Mouse (Mus musculus) embryonic facial prominence, embryonic 12.5 days (tissue): Measurements from ENCODE around the gene Mtfr1l. TPM values are rescaled to one million over a fixed set of nuclear protein-coding genes. Genes with fewer than 3 reads are reported as not detected.
A peak's percentile ranks its signal among the peaks of the same experiment; 100 is the strongest.
"Not testable (repeated sequence)": the region's sequence is repeated elsewhere in the genome, so short reads cannot be mapped to it uniquely, and the experiment has no call there.

Experiments used
- ATAC-seq: fragments of 200-750 bp; cut with Nextera tagmentation; 2 replicates; pipeline ENCODE4 v1.8.0; 2017; ENCODE audit not compliant: insufficient number of reproducible peaks, insufficient read depth, low FRiP score, low TSS enrichment
- H3K27ac ChIP-seq: fragments of 300-500 bp; sonication (generic); 2 replicates; pipeline ENCODE4 v1.5.1; 2016; ENCODE audit warnings: mild to moderate bottlenecking
- H3K27me3 ChIP-seq: fragments of 300-500 bp; sonication (generic); 2 replicates; pipeline ENCODE4 v1.6.1; 2016; ENCODE audit warnings: mild to moderate bottlenecking, moderate library complexity
- H3K36me3 ChIP-seq: fragments of 300-500 bp; sonication (generic); 2 replicates; pipeline ENCODE4 v1.6.1; 2016; ENCODE audit warnings: mild to moderate bottlenecking
- H3K4me1 ChIP-seq: fragments of 300-500 bp; sonication (generic); 2 replicates; pipeline ENCODE4 v1.6.1; 2016
- H3K4me2 ChIP-seq: fragments of 300-500 bp; sonication (generic); replicated peaks from 2 replicates; pipeline ENCODE4 v1.6.1; 2016; ENCODE audit warnings: mild to moderate bottlenecking, moderate library complexity
- H3K4me3 ChIP-seq: fragments of 300-500 bp; sonication (generic); 2 replicates; pipeline ENCODE4 v1.5.1; 2016; ENCODE audit warnings: mild to moderate bottlenecking
- H3K9ac ChIP-seq: fragments of 300-500 bp; sonication (generic); 2 replicates; pipeline ENCODE4 v1.6.1; 2016; ENCODE audit warnings: mild to moderate bottlenecking, moderate library complexity
- H3K9me3 ChIP-seq: fragments of 300-500 bp; sonication (generic); 2 replicates; pipeline ENCODE4 v1.6.1; 2016; ENCODE audit warnings: mild to moderate bottlenecking, moderate library complexity
- WGBS: fragments of 180-500 bp; shearing (Covaris S2); methylation state at CpG from one replicate; pipeline ENCODE4 v1.1.7; 2016; 5-methylcytosine and 5-hydroxymethylcytosine counted together
- polyA plus RNA-seq: library from polyadenylated mRNA; unstranded; fragments of >200 nt; fragmentation: Nextera tagmentation; extraction: Ambion mirVana; gene quantifications from 2 replicates; pipeline ENCODE4 v1.2.1, GENCODE M21; 2016

Mtfr1l gene
- polyA plus RNA-seq, 1 experiment from 2014 or later: 139 TPM

DNA sequence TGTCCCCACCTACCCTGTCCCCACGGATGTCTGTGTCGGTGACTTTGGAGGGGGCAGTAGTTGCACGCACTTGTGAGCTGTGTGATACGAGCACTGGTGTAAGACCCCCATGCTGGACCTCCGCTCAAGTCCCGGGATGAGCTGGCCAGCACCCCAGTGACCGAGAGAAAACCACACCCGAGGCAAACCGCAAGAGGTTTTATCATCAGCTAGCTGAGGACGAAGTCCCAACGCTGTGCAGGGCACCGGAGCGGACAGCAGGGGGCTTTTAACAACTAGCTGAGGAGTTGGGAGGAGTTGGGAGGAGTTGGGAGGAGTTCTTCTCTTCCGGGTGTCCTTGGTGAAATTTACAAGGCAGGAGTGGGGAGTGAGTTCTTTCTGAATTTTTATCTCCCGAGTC, 22.4 kb downstream of the Mtfr1l start:
- WGBS: 33% methylated on average over 15 of the region's 15 CpGs
- no peak overlapping the region for H3K9ac ChIP-seq
- ATAC-seq: 0 out of 2 replicates have a peak, but pooled peaks have one; percentile 18
- no peaks in the 10 kb centered on the region for H3K36me3 ChIP-seq
- H3K27me3 ChIP-seq: no peaks in the 10 kb centered on the region
- H3K9me3 ChIP-seq: no peaks in the 10 kb centered on the region
- H3K4me1 ChIP-seq: peaks cover 19% of the 10 kb centered on the region
- H3K4me2 ChIP-seq: peak overlapping the region; percentile 42
- H3K27ac ChIP-seq: no peak overlapping the region
- H3K4me3 ChIP-seq: 0 out of 2 replicates have a peak overlapping the region, but pooled peaks have one; percentile 13

DNA sequence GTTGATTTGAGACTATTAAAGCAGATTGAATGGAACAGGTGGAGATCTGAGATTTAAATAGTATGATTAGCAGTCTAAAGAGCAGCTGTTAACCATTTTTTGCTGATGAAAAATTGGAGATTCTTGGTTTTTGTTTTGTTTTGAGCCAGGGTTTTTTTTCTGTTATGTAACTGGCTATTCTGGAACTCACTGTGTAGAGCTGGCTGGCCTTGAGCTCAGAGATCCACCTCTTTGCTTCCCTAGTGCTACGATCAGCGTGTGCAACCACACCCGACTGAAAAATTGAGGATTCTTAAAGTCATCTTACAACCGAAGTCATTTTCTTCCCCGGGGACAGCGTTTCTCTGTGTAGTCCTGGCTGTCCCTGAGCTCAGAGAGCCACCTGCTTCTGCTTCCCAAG, 23.5 kb downstream of the Mtfr1l start:
- H3K27ac ChIP-seq: no peak overlapping the region
- peak overlapping the region; percentile 90 for H3K4me2 ChIP-seq
- peak overlapping the region; percentile 60 for H3K4me3 ChIP-seq
- peak overlapping the region; percentile 67 for H3K9ac ChIP-seq
- ATAC-seq: no peak
- H3K27me3 ChIP-seq: no peaks in the 10 kb centered on the region
- H3K4me1 ChIP-seq: peaks cover 19% of the 10 kb centered on the region
- WGBS: 75% methylated on average over 6 of the region's 6 CpGs
- H3K9me3 ChIP-seq: no peaks in the 10 kb centered on the region
- H3K36me3 ChIP-seq: no peaks in the 10 kb centered on the region

DNA sequence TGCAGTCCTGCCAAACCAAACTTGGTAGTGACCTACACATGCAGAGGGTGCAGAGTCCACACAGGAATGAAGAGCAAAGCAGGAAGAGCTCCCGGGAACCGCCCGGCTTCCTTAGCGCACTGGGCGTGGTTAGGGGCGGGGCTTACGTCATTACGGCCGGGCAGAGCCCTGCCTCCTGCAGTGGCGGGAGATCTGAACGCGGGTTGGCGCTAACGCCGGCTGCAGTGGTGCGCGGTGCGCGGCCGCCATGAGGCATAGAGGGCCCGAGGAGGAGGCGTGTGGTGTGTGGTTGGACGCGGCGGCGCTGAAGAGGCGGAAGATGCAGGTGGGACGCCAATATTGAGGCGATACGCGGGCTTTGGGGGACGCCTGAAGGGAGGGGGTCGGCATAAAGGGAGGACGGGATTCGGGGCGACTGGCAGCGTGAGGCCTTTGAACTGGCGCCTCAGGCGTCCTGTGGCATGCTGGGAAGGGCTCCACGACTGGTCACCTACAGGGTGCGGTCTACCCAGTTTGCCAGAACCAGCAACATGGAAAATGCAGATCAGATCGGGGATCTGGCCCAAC, 24.3 kb downstream of the Mtfr1l start, which contains the start of gene Aunip:
TSS of gene Aunip (plus strand) at position 155 of the 567 bp plus-strand sequence.
- no peaks in the 10 kb centered on the region for H3K9me3 ChIP-seq
- ATAC-seq: peak; percentile 91
- peak within 1 kb of the TSS; percentile 67; the same call in 1 of the 2 replicates for H3K27ac ChIP-seq
- H3K4me3 ChIP-seq: peak within 1 kb of the TSS; percentile 60
- no peaks in the 10 kb centered on the region for H3K27me3 ChIP-seq
- H3K4me1 ChIP-seq: peaks cover 19% of the 10 kb centered on the region
- H3K4me2 ChIP-seq: peak within 1 kb of the TSS; percentile 90
- under 1% methylated on average over 42 of the region's 42 CpGs for WGBS
- peak within 1 kb of the TSS; percentile 67 for H3K9ac ChIP-seq
- no peaks in the 10 kb centered on the region for H3K36me3 ChIP-seq

DNA sequence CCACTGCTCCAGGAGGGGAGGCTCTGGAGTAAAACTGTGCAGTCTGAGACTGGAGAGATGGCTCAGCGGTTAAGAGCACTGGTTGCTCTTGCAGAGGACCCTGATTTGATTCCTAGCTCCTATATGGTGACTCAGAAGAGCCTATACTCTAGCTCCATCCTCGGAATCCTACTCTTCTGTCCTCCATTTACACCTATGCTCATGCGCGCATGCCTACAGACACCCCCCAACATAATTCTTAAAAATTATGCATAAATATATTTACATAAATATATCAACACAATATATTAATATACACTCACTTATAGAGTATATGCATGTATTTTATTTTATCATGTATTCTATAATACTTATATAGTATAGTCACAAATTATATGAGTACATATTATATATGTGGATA, 24.8 kb downstream of the Mtfr1l start:
- H3K36me3 ChIP-seq: no peaks in the 10 kb centered on the region
- H3K4me1 ChIP-seq: peaks cover 19% of the 10 kb centered on the region
- H3K9ac ChIP-seq: no peak overlapping the region
- 78% methylated on average over 4 of the region's 4 CpGs for WGBS
- H3K4me3 ChIP-seq: no peak overlapping the region
- no peaks in the 10 kb centered on the region for H3K27me3 ChIP-seq
- H3K27ac ChIP-seq: no peak overlapping the region
- H3K9me3 ChIP-seq: no peaks in the 10 kb centered on the region
- ATAC-seq: peak; percentile 8; the same call in 1 of the 2 replicates
- H3K4me2 ChIP-seq: peak overlapping the region; percentile 90; the same call in 1 of the 2 replicates

DNA sequence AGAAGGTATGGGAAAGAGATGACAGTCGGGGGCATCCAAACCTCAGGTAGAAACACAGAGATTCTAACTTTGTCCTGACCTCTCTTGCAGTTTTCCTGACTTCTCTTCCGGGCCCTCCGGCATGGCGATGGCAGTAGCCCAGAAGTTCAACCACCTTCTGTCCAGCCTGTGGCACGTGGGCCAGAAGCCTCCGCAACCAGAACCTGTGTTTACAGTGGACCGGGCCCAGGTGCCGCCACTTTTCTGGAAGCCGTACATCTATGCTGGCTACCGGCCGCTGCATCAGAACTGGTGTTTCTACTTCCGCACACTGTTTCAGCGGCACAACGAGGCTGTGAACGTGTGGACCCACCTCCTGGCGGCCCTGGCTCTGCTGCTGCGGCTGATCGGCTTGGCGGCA, 28.5 kb downstream of the Mtfr1l start:
- Histone ChIP-seq H3K4me3 (no peak overlapping the region), H3K9ac (no peak overlapping the region), H3K4me1 (peaks cover 10% of the 10 kb centered on the region), H3K27me3 (no peaks in the 10 kb centered on the region), H3K27ac (no peak overlapping the region), H3K4me2 (no peak overlapping the region), H3K36me3 (no peaks in the 10 kb centered on the region), H3K9me3 (no peaks in the 10 kb centered on the region)
- no peak for ATAC-seq
- WGBS: 89% methylated on average over 19 of the region's 19 CpGs

DNA sequence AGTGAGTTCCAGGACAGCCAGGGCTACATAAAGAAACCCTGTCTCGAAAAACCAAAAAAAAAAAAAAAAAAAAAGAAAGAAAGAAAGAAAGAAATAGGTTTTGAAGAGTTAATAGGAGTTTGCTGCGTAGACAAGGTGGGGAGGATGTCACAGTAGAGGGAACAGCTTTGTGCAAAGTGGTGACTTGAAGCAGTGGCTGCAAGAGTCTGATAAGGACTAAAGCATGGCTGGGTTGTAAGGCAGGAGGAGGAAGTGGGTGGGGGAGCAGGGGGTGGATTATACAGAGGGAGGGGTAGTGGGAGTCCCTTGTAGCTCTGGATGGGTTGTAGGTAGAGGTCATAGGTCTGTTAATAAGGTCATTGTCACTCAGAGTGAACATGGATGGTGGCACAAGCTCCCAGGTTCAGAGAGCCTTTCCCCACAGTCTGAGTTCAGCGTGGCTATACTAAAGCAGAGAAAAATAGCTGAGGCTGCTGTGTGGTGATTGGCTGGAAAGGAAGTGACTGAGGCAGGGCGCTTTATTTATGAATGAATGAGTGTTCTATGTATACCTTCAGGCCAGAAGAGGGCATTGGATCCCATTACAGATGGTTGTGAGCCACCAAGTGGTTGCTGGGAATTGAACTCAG, 29.1 kb downstream of the Mtfr1l start:
- H3K4me1 ChIP-seq: peaks cover 4% of the 10 kb centered on the region; the same call in 1 of the 2 replicates
- no peak overlapping the region for H3K9ac ChIP-seq
- no peak for ATAC-seq
- H3K27ac ChIP-seq: no peak overlapping the region
- no peaks in the 10 kb centered on the region for H3K36me3 ChIP-seq
- H3K4me3 ChIP-seq: no peak overlapping the region
- no peak overlapping the region for H3K4me2 ChIP-seq
- WGBS: 81% methylated on average over 4 of the region's 4 CpGs
- no peaks in the 10 kb centered on the region for H3K27me3 ChIP-seq
- no peaks in the 10 kb centered on the region for H3K9me3 ChIP-seq

DNA sequence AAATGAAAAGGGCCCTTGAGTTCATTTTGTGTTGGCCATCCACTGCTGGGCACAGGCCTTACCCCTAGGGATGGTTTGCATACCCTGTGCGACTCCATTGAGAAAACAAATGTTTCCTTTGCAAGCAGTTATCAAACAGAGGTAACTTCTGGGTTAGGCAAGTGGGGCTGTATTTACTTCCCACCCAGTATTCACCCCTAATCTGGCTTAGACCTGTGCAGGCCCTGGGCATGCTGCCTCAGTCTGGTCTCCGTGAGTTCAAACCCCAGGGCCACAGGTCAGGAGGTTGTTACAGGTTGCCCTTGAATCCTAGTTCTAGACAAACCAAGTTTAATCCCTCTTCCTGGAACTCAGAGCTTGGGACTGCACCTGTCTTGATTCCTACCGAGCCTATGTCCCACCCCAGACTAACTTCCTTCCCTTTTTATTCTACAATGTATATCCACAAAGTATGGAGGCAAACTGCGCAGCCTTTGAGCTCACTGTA, 29.8 kb downstream of the Mtfr1l start:
- Histone ChIP-seq H3K4me2 (no peak overlapping the region), H3K9ac (no peak overlapping the region), H3K36me3 (no peaks in the 10 kb centered on the region), H3K4me3 (no peak overlapping the region), H3K27me3 (no peaks in the 10 kb centered on the region), H3K4me1 (no peaks in the 10 kb centered on the region), H3K27ac (no peak overlapping the region), H3K9me3 (no peaks in the 10 kb centered on the region)
- ATAC-seq: no peak
- 78% methylated on average over 4 of the region's 4 CpGs for WGBS

DNA sequence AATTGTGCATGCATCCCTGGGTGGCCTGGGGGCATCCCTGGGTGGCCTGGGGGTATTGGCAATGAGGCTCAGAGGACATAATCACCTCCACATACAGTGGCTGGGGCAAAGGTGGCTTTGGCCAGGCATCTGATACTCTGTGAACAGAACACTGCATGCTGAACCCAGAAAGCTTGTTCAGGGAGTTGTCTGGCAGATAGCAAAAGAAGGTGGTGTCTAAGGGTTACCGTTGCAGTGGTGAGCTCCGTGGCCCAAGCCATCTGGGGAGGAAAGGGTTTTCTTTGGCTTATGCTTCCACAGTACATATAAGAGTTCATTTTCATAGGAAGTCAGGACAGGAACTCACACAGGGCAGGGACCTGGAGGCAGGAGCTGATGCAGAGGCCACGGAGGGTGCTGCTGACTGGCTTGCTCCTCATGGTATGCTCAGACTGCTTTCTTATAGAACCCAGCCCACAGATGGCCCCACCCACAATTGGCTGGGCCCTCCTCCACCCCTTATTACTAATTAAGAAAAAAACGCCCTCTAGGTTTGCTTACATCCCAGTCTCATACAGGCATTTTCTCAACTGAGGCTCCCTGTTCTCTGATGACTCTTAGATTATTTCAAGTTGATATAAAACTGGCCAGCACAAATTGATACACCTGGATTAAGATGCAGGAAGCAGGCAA, 31.4 kb downstream of the Mtfr1l start:
- Histone ChIP-seq H3K27me3 (no peaks in the 10 kb centered on the region), H3K4me2 (no peak overlapping the region), H3K36me3 (no peaks in the 10 kb centered on the region), H3K9ac (no peak overlapping the region), H3K4me1 (no peaks in the 10 kb centered on the region), H3K27ac (no peak overlapping the region), H3K9me3 (no peaks in the 10 kb centered on the region), H3K4me3 (no peak overlapping the region)
- WGBS: 73% methylated on average over 4 of the region's 4 CpGs
- ATAC-seq: no peak

DNA sequence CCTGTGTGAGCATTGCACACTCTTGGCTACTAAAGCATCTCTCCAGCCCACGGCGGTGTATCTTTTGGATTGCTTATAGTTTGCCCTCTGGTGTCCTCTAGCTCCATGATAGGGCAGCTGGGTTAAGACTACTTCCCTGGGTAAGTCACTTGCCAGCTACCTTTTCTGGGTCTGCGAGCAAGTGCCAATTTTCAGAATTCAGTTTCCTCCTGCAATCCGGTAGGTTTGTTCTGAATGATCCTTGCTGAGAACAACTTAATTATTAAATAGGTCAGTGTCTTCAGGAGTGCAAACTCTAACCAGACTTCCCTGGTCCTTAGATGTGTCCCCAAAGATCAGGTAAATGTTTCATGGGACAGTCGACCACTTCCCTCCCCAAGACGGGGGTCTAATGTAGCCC, 34.1 kb downstream of the Mtfr1l start:
- no peaks in the 10 kb centered on the region for H3K36me3 ChIP-seq
- no peaks in the 10 kb centered on the region for H3K9me3 ChIP-seq
- no peak overlapping the region for H3K27ac ChIP-seq
- H3K27me3 ChIP-seq: no peaks in the 10 kb centered on the region
- H3K4me2 ChIP-seq: no peak overlapping the region
- H3K9ac ChIP-seq: no peak overlapping the region
- WGBS: 90% methylated on average over 6 of the region's 6 CpGs
- no peak overlapping the region for H3K4me3 ChIP-seq
- no peak for ATAC-seq
- peaks cover 16% of the 10 kb centered on the region for H3K4me1 ChIP-seq

DNA sequence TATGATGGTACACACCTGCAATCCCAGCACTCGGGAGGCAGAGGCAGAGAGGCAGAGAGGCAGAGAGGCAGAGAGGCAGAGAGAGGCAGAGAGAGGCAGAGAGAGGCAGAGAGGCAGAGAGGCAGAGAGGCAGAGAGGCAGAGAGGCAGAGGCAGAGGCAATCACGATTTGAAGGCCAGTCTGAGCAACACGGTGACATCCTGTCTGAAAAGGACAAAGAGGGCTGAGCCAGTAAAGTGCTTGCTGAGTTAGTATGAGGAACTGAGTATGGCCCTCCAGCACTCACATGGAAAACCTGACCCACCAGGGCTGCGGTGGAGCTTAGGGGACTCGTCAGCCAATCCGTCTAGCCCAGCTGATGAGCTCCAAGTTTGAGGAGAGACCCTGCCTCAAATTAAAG, 36.2 kb downstream of the Mtfr1l start:
- not testable (repeated sequence) for H3K9ac ChIP-seq, H3K36me3 ChIP-seq, H3K4me3 ChIP-seq, H3K4me2 ChIP-seq, H3K27me3 ChIP-seq, H3K9me3 ChIP-seq, ATAC-seq, H3K27ac ChIP-seq
- 80% methylated on average over 6 of the region's 6 CpGs for WGBS
- H3K4me1 ChIP-seq: peaks cover 28% of the 10 kb centered on the region

DNA sequence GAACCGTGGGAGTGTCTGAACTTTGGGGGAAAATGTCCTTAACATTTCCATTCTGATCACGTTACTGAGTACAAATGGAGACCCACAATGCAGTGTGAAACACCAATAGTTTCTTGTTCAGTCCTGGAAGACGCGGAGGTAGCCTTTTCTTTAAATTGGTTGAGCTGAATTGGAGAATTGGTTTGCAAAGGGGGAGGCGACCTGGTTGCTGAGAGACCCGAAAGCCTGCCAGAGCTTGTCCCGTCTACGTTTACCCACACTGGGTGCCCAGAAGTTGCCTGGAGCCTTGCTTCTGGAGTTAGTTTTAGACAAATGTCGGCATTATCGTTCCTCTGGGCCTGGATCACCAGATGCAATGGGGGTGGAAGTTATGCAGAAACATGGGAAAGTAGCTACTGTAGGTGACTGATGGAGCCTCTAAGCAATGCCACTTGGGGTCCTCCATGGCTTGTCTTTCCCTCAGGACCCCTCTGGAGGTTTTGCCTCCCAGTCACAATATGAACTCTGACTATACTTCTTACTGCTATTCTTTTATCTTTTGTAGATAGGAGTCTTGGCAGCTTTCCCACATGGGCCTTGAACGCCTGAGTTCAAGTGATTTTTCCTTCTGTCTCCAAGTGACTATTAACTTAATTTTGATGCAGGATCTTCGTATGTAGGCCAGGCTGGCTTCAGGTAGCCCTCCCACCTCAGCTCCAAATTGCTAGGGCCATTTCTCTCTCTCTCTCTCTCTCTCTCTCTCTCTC, 37.0 kb downstream of the Mtfr1l start:
- no peaks in the 10 kb centered on the region for H3K27me3 ChIP-seq
- H3K9me3 ChIP-seq: no peaks in the 10 kb centered on the region
- H3K36me3 ChIP-seq: no peaks in the 10 kb centered on the region
- H3K4me1 ChIP-seq: peaks cover 28% of the 10 kb centered on the region
- H3K9ac ChIP-seq: no peak overlapping the region
- H3K27ac ChIP-seq: peak overlapping the region; percentile 23; the same call in 1 of the 2 replicates
- 72% methylated on average over 12 of the region's 12 CpGs for WGBS
- no peak for ATAC-seq
- H3K4me2 ChIP-seq: no peak overlapping the region
- H3K4me3 ChIP-seq: 0 out of 2 replicates have a peak overlapping the region, but pooled peaks have one; percentile 52
